16 mouse cellular contexts compared by ENCODE assay signal in genomic region chr11:104582630-104583364, GRCm38 (mm10). TPM values are rescaled to one million over a fixed set of nuclear protein-coding genes. Genes with fewer than 3 reads are reported as not detected.
DNase-seq lines count a peak whose midpoint lies in the region; ATAC-seq and TF ChIP-seq lines count a peak whose summit lies in the region.
"Had no signal": no experiment of that assay in that cellular context is flagged by ENCODE, and none has a peak within 500 bp of the region (broad histone marks: within the 10 kb centered on the region; RNA-seq: fewer than 3 reads in every experiment).

No protein-coding gene starts in this region.

- no peak for ATAC-seq in heart, embryonic 14.5 days (ENCODE audit: insufficient number of reproducible peaks, insufficient read depth, low FRiP score, low read depth)
- peak; percentile 37 for ATAC-seq in megakaryocyte, adult 5-6 weeks (ENCODE audit: poor library complexity, severe bottlenecking)
- no peak for ATAC-seq in neural tube, embryonic 15.5 days (ENCODE audit: low FRiP score)

- no peak for DNase-seq in heart, postnatal 10 days
- DNase-seq in A20 (ENCODE audit: low read depth, low spot score) = peak; percentile 93
- DNase-seq in CH12.LX (ENCODE audit: extremely low read depth) = peak; percentile 99
- DNase-seq in urinary bladder, postnatal 25 days (ENCODE audit: low spot score) = no peak
- no peak for DNase-seq in layer of hippocampus, adult 11-12 months (ENCODE audit: low spot score)
- DNase-seq: adrenal gland, adult 2 months; cerebellum, postnatal 25 days; gastrocnemius, postnatal 25 days; kidney, adult 8-10 months; retina, postnatal 1 day had no signal

- peak overlapping the region; percentile 59 for H3K4me2 ChIP-seq in heart, embryonic 14.5 days (ENCODE audit: low read length)
- peak overlapping the region; percentile 94 for H3K4me2 ChIP-seq in CH12.LX (ENCODE audit: insufficient read depth, low read depth, poor library complexity, severe bottlenecking)
- H3K4me2 ChIP-seq in neural tube, embryonic 15.5 days = no peak overlapping the region
- H3K4me2 ChIP-seq: hindbrain, embryonic 15.5 days; midbrain, embryonic 11.5 days had no signal

- H3K79me2 ChIP-seq in CH12.LX (replicated peaks; ENCODE audit: control insufficient read depth, extremely low read depth, insufficient read depth, poor library complexity, severe bottlenecking) = no peaks in the 10 kb centered on the region

- dilution Hi-C loops in CH12.LX (cut with MboI; ENCODE audit: extremely low pct_ligation_motif_present, extremely low pct_unique_long_range_greater_than_20kb, low sequenced_read_pairs) = no loop called here

- peak overlapping the region in 1 of 2 experiments; percentile 59; a peak in 1 of 4 replicates for H3K27ac ChIP-seq in heart, embryonic 14.5 days (replicated peaks in 1 of 2; ENCODE audit: control insufficient read depth in 1 of 2, insufficient read depth in 1 of 2, low read depth in 2 of 2, low read length in 2 of 2)
- peak overlapping the region; percentile 70 for H3K27ac ChIP-seq in CH12.LX (ENCODE audit: insufficient read depth, low read depth)
- H3K27ac ChIP-seq in neural tube, embryonic 15.5 days (replicated peaks) = no peak overlapping the region
- H3K27ac ChIP-seq: layer of hippocampus, adult 2 months had no signal

- TF ChIP-seq RAD21 in CH12.LX (IDR thresholded peaks at IDR 0.05; ENCODE audit: low read depth, low read length) = no peak; the same call in 1 of the 2 replicates

- WGBS in heart, embryonic 14.5 days = 61% methylated on average over 13 of the region's 13 CpGs
- 63% methylated on average over 13 of the region's 13 CpGs for WGBS in neural tube, embryonic 15.5 days

- peaks cover 18 to 34% of the 10 kb centered on the region in 2 experiments for H3K4me1 ChIP-seq in heart, embryonic 14.5 days (ENCODE audit: control insufficient read depth in 2 of 2, insufficient read depth in 2 of 2, low read length in 2 of 2)
- peaks cover 11 to 57% of the 10 kb centered on the region in 2 experiments for H3K4me1 ChIP-seq in CH12.LX (ENCODE audit: control insufficient read depth in 1 of 2, insufficient read depth in 2 of 2)
- no peaks in the 10 kb centered on the region for H3K4me1 ChIP-seq in neural tube, embryonic 15.5 days

- H3K9me3 ChIP-seq in heart, embryonic 14.5 days (ENCODE audit: control insufficient read depth, low read length) = no peaks in the 10 kb centered on the region
- peaks cover 7% of the 10 kb centered on the region for H3K9me3 ChIP-seq in CH12.LX (replicated peaks; ENCODE audit: low read length)
- H3K9me3 ChIP-seq in neural tube, embryonic 15.5 days (replicated peaks) = no peaks in the 10 kb centered on the region
- H3K9me3 ChIP-seq: hindbrain, embryonic 15.5 days had no signal

- peak overlapping the region; percentile 57; the same call in 1 of the 2 replicates for H3K9ac ChIP-seq in heart, embryonic 14.5 days (ENCODE audit: low read length)
- H3K9ac ChIP-seq in CH12.LX (ENCODE audit: insufficient read depth, low read depth) = peak overlapping the region; percentile 87
- no peak overlapping the region for H3K9ac ChIP-seq in neural tube, embryonic 15.5 days (replicated peaks)
- H3K9ac ChIP-seq: hindbrain, embryonic 15.5 days had no signal

- no peak overlapping the region for H3K4me3 ChIP-seq in heart, embryonic 14.5 days (ENCODE audit: control insufficient read depth in 1 of 2, insufficient read depth in 1 of 2, low read depth in 1 of 2, low read length in 2 of 2)
- H3K4me3 ChIP-seq in CH12.LX (replicated peaks in 1 of 3; ENCODE audit: low read depth in 2 of 3, low read length in 2 of 3, poor library complexity in 1 of 3) = peak overlapping the region; percentile 49 to 54 (median 50)
- H3K4me3 ChIP-seq in neural tube, embryonic 15.5 days (replicated peaks) = no peak overlapping the region
- H3K4me3 ChIP-seq: hindbrain, embryonic 15.5 days; layer of hippocampus, adult 2 months had no signal

- in situ Hi-C loops in CH12.LX (cut with MboI; ENCODE audit: low pct_ligation_motif_present, low pct_unique_long_range_greater_than_20kb, low sequenced_read_pairs) = loop anchor here (10.0 to 25.0 kb wide), 3 partner anchors 68 to 542 kb away; partner anchors contain the start of gene Mettl2

- peak; percentile 94 for TF ChIP-seq EP300 in CH12.LX (IDR thresholded peaks at IDR 0.05; ENCODE audit: low read length)

- intact Hi-C loops in heart, postnatal 10 days (cut with DNase I) = no loop called here

- peaks cover 77% of the 10 kb centered on the region for H3K36me3 ChIP-seq in heart, embryonic 14.5 days (ENCODE audit: control insufficient read depth, insufficient read depth, low read length)
- H3K36me3 ChIP-seq in CH12.LX (replicated peaks in 1 of 2; ENCODE audit: control insufficient read depth in 1 of 2, insufficient read depth in 1 of 2, low read length in 1 of 2) = peaks cover 0 to 26% of the 10 kb centered on the region in 2 experiments
- H3K36me3 ChIP-seq in neural tube, embryonic 15.5 days = no peaks in the 10 kb centered on the region
- H3K36me3 ChIP-seq: hindbrain, embryonic 15.5 days had no signal

- H3K27me3 ChIP-seq in heart, embryonic 14.5 days (ENCODE audit: control insufficient read depth, insufficient read depth, low read length) = no peaks in the 10 kb centered on the region
- H3K27me3 ChIP-seq in CH12.LX (replicated peaks) = no peaks in the 10 kb centered on the region
- no peaks in the 10 kb centered on the region for H3K27me3 ChIP-seq in neural tube, embryonic 15.5 days (replicated peaks)
- H3K27me3 ChIP-seq: hindbrain, embryonic 15.5 days had no signal

- TF ChIP-seq CTCF in CH12.LX (conservative IDR thresholded peaks at IDR 0.05 in 1 of 2, IDR thresholded peaks at IDR 0.05 in 1 of 2; ENCODE audit: low read depth in 2 of 2, low read length in 2 of 2) = no peak

- peak; percentile 15 for TF ChIP-seq POLR2A in CH12.LX (IDR thresholded peaks at IDR 0.05; ENCODE audit: low read depth, low read length)

TF ChIP-seq in CH12.LX, 34 proteins besides CTCF, POLR2A, EP300 and RAD21 (continues in another document):
- no peak for TF ChIP-seq HCFC1 (IDR thresholded peaks at IDR 0.05; ENCODE audit: low read depth, low read length)
- peak; percentile 98 for TF ChIP-seq TCF12 (IDR thresholded peaks at IDR 0.05; ENCODE audit: low read depth, low read length)
- no peak for TF ChIP-seq NRF1 (IDR thresholded peaks at IDR 0.05; ENCODE audit: low read depth, low read length)
- TF ChIP-seq JUN (IDR thresholded peaks at IDR 0.05; ENCODE audit: insufficient read depth, low read depth, low read length) = no peak
- TF ChIP-seq BHLHE40 (IDR thresholded peaks at IDR 0.05; ENCODE audit: low read depth, low read length) = peak; percentile 82
- TF ChIP-seq PAX5 (IDR thresholded peaks at IDR 0.05; ENCODE audit: low read length) = no peak
- no peak for TF ChIP-seq POLR2AphosphoS2 (IDR thresholded peaks at IDR 0.05; ENCODE audit: low read depth, low read length)
- peak; percentile 44; the same call in 1 of the 2 replicates for TF ChIP-seq ELF1 (IDR thresholded peaks at IDR 0.05; ENCODE audit: low read depth, low read length)
- no peak for TF ChIP-seq RCOR1 (conservative IDR thresholded peaks at IDR 0.05; ENCODE audit: low read depth, low read length)
- TF ChIP-seq CHD1 (IDR thresholded peaks at IDR 0.05; ENCODE audit: low read depth, low read length) = no peak
- TF ChIP-seq USF2 (conservative IDR thresholded peaks at IDR 0.05; ENCODE audit: low read depth, low read length) = no peak
- no peak for TF ChIP-seq E2F4 (IDR thresholded peaks at IDR 0.05; ENCODE audit: insufficient replicate concordance, low read depth, low read length)
- TF ChIP-seq GABPA (IDR thresholded peaks at IDR 0.05; ENCODE audit: insufficient replicate concordance, low read depth, low read length) = no peak
- TF ChIP-seq ZKSCAN1 (IDR thresholded peaks at IDR 0.05; ENCODE audit: borderline replicate concordance, low read depth, low read length) = no peak
- no peak for TF ChIP-seq TBP (conservative IDR thresholded peaks at IDR 0.05; ENCODE audit: low read depth, low read length)
- peak; percentile 66; the same call in 1 of the 2 replicates for TF ChIP-seq MYC (IDR thresholded peaks at IDR 0.05; ENCODE audit: low read depth, low read length)
- TF ChIP-seq NELFE (IDR thresholded peaks at IDR 0.05; ENCODE audit: low read depth, low read length) = no peak; the same call in 1 of the 2 replicates
- TF ChIP-seq MXI1 (IDR thresholded peaks at IDR 0.05; ENCODE audit: low read depth, low read length) = peak; percentile 58
- no peak for TF ChIP-seq ZMIZ1 (IDR thresholded peaks at IDR 0.05; ENCODE audit: low read depth, low read length)
- no peak; the same call in 1 of the 2 replicates for TF ChIP-seq JUND (conservative IDR thresholded peaks at IDR 0.05; ENCODE audit: low read depth, low read length)

RNA-seq across cellular contexts. Expression of gene Itgb3, which starts 25.0 kb away (rescaled TPM):
- polyA plus RNA-seq in heart, embryonic 14.5 days (2014; fragmentation: Nextera tagmentation; extraction: Ambion mirVana) = 1.7 and 1.8 TPM in 2 replicates
- total RNA-seq in heart, postnatal 10 days (2021) = 1 to 10 TPM; 5.8 to 7.3 TPM
- total RNA-seq in CH12.LX (2012; rRNA removed) (1.8 and 3.0 TPM in 2 replicates), CH12.LX (2014; rRNA removed) (2.9 and 3.2 TPM in 2 replicates)
- polyA plus RNA-seq in CH12.LX (2012; ENCODE audit: insufficient read length, low read depth) = 9.5 and 11.0 TPM in 2 replicates
- 7.1 and 8.6 TPM in 2 replicates for total RNA-seq in megakaryocyte, adult 5-6 weeks (2015)
- 20.6 and 23.8 TPM in 2 replicates for total RNA-seq in megakaryocyte, adult 5-6 weeks (2017)
- polyA plus RNA-seq in neural tube, embryonic 15.5 days (2015; fragmentation: Nextera tagmentation; extraction: Ambion mirVana) = 1.9 and 2.4 TPM in 2 replicates

RNA-seq across cellular contexts. Expression of gene Myl4, which starts 32.3 kb away (rescaled TPM):
- 2,493 and 2,941 TPM in 2 replicates for polyA plus RNA-seq in heart, embryonic 14.5 days (2014; fragmentation: Nextera tagmentation; extraction: Ambion mirVana)
- 100 to 1,000 TPM; 257 to 700 TPM for total RNA-seq in heart, postnatal 10 days (2021)
- total RNA-seq in CH12.LX (2012; rRNA removed) (49.6 and 55.9 TPM in 2 replicates), CH12.LX (2014; rRNA removed) (39.4 and 42.8 TPM in 2 replicates)
- 83.0 and 93.3 TPM in 2 replicates for polyA plus RNA-seq in CH12.LX (2012; ENCODE audit: insufficient read length, low read depth)
- total RNA-seq in megakaryocyte, adult 5-6 weeks (2015) = 0.11 TPM in 1 of 2 replicates, not detected in the other
- total RNA-seq in megakaryocyte, adult 5-6 weeks (2017) = 0.08 TPM in 1 of 2 replicates, not detected in the other
- 16.2 and 19.5 TPM in 2 replicates for polyA plus RNA-seq in neural tube, embryonic 15.5 days (2015; fragmentation: Nextera tagmentation; extraction: Ambion mirVana)

RNA-seq across cellular contexts. Expression of gene Cdc27, which starts 32.4 kb away (rescaled TPM):
- 35.6 and 39.7 TPM in 2 replicates for polyA plus RNA-seq in heart, embryonic 14.5 days (2014; fragmentation: Nextera tagmentation; extraction: Ambion mirVana)
- 10 to 100 TPM; 32.4 to 40.6 TPM for total RNA-seq in heart, postnatal 10 days (2021)
- 34.0 and 38.7 TPM in 2 replicates for total RNA-seq in CH12.LX (2012; rRNA removed)
- total RNA-seq in CH12.LX (2014; rRNA removed) = 86.8 and 93.5 TPM in 2 replicates
- polyA plus RNA-seq in CH12.LX (2012; ENCODE audit: insufficient read length, low read depth) = 68.0 and 71.9 TPM in 2 replicates
- total RNA-seq in megakaryocyte, adult 5-6 weeks (2015) = 49.4 and 51.3 TPM in 2 replicates
- 45.1 and 52.1 TPM in 2 replicates for total RNA-seq in megakaryocyte, adult 5-6 weeks (2017)
- 34.8 and 39.1 TPM in 2 replicates for polyA plus RNA-seq in neural tube, embryonic 15.5 days (2015; fragmentation: Nextera tagmentation; extraction: Ambion mirVana)

Comparison
In these comparisons a context has a peak if more than half of its experiments do, and no peak if none do; other contexts are left out.
1. H3K4me3 ChIP-seq: peak in CH12.LX (3 of 3); none in heart, embryonic 14.5 days (0 of 2) and neural tube, embryonic 15.5 days (single experiment).
2. DNase-seq: peak in A20 (single experiment) and CH12.LX (single experiment); none in heart, postnatal 10 days (0 of 2), urinary bladder, postnatal 25 days (single experiment) and layer of hippocampus, adult 11-12 months (single experiment).
3. RNA of gene Myl4, which starts 32.3 kb away (total RNA-seq): 257 to 700 TPM in heart, postnatal 10 days and 39.4 to 55.9 TPM in CH12.LX; 0.08 to 0.11 TPM in megakaryocyte, adult 5-6 weeks; every median in the first group is over 10 times any median in the second.